Comparison of ENCODE assay signal across 25 mouse cellular contexts in the genomic region with DNA sequence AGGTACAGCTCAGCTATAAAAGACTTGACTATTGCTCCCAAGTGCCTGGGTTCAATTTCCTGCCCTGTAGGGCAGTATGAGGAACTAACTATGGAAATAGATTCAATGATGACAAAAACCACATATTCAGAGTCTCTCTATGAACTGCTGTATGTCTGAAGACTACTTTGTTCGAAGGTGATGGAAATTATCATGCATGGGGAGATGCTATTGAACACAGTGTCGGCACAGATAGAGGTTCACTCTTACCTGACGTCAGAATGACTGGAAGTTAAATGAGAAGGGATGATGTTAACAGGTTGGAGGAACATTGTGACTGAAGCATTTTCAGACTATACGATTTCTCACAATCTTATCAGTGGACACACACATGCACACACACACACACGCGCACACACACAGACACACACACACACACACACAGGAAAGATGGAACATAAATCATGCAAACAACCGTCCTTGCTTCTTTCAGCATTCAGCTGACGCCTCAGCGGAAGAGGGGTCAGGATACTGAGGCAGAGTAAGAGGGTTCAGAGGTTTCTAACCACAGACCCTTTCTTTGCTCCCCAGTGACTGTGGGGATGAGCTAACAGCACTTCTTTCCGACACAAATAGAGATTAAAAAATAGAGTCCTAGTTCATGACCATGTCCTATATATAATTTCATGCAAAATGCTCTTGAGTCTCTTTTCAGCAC.
DNase-seq lines count a peak whose midpoint lies in the region; ATAC-seq lines count a peak whose summit lies in the region.
"Had no signal": no experiment of that assay in that cellular context is flagged by ENCODE, and none has a peak within 500 bp of the region (broad histone marks: within the 10 kb centered on the region; RNA-seq: fewer than 3 reads in every experiment).

No protein-coding gene starts in this region.

- H3K4me3 ChIP-seq in intestine, embryonic 15.5 days (replicated peaks): no peak overlapping the region
- H3K4me3 ChIP-seq: gastrocnemius, adult 2 months; heart, embryonic 12.5 days; layer of hippocampus, adult 2 months; midbrain, embryonic 10.5 days; neural tube, embryonic 12.5 days had no signal

- DNase-seq in thymus, postnatal 0 days (ENCODE audit: low spot score): peak; percentile 19
- no peak for DNase-seq in thymus, adult 18-20 months
- peak; percentile 57 for DNase-seq in naive thymus-derived CD4-positive, alpha-beta T cell, adult 2 months (ENCODE audit: low read depth)
- no peak for DNase-seq in left cerebral cortex, postnatal 14 days (ENCODE audit: low spot score in 2 of 2)
- DNase-seq in adrenal gland, adult 8-10 months: no peak
- DNase-seq: adrenal gland, postnatal 14 days; cerebellum, adult 11 months; cerebellum, postnatal 14 days; embryo, embryonic 11 days; gastrocnemius, adult 2 months; heart, postnatal 14 days; kidney, adult 18-20 months; kidney, postnatal 10 days; left cerebral cortex, postnatal 4 days; liver; lung, adult 18-20 months; lung, postnatal 14 days; right cerebral cortex, postnatal 14 days had no signal

- no peaks in the 10 kb centered on the region for H3K4me1 ChIP-seq in intestine, embryonic 15.5 days (replicated peaks)
- H3K4me1 ChIP-seq: heart, embryonic 12.5 days; midbrain, embryonic 10.5 days; neural tube, embryonic 12.5 days had no signal

- 75% methylated on average over 10 of the region's 10 CpGs for WGBS in intestine, embryonic 15.5 days

- H3K9ac ChIP-seq in intestine, embryonic 15.5 days: no peak overlapping the region
- H3K9ac ChIP-seq: heart, embryonic 12.5 days; hindbrain, embryonic 14.5 days; neural tube, embryonic 12.5 days had no signal

- no peaks in the 10 kb centered on the region for H3K9me3 ChIP-seq in intestine, embryonic 15.5 days
- H3K9me3 ChIP-seq: heart, embryonic 12.5 days; midbrain, embryonic 10.5 days; neural tube, embryonic 12.5 days had no signal

- H3K27ac ChIP-seq in intestine, embryonic 15.5 days: no peak overlapping the region
- H3K27ac ChIP-seq: gastrocnemius, adult 2 months; hindbrain, embryonic 14.5 days; layer of hippocampus, adult 2 months; midbrain, embryonic 10.5 days; neural tube, embryonic 12.5 days had no signal

- peak; percentile 69 to 80 for ATAC-seq in hematopoietic stem cell, adult 5-6 weeks (replicated peaks in 1 of 2; ENCODE audit: insufficient read depth in 1 of 2, low FRiP score in 2 of 2, low TSS enrichment in 1 of 2, low read depth in 1 of 2, poor library complexity in 2 of 2, severe bottlenecking in 2 of 2)
- no peak for ATAC-seq in intestine, embryonic 15.5 days

- intact Hi-C loops in left cerebral cortex, postnatal 14 days (cut with DNase I): no loop called here

- no peaks in the 10 kb centered on the region for H3K36me3 ChIP-seq in intestine, embryonic 15.5 days
- H3K36me3 ChIP-seq: heart, embryonic 12.5 days; midbrain, embryonic 10.5 days; neural tube, embryonic 12.5 days had no signal

- no peaks in the 10 kb centered on the region for H3K27me3 ChIP-seq in intestine, embryonic 15.5 days (replicated peaks)
- H3K27me3 ChIP-seq: heart, embryonic 12.5 days; neural tube, embryonic 12.5 days had no signal

- H3K4me2 ChIP-seq in intestine, embryonic 15.5 days (replicated peaks): no peak overlapping the region
- H3K4me2 ChIP-seq: heart, embryonic 12.5 days; hindbrain, embryonic 14.5 days; neural tube, embryonic 12.5 days had no signal

Comparison
In these comparisons a context has a peak if more than half of its experiments do, and no peak if none do; other contexts are left out.
1. DNase-seq: peak in thymus, postnatal 0 days (single experiment) and naive thymus-derived CD4-positive, alpha-beta T cell, adult 2 months (single experiment); none in thymus, adult 18-20 months (0 of 2), left cerebral cortex, postnatal 14 days (0 of 2) and adrenal gland, adult 8-10 months (single experiment).